Mouse (Mus musculus) retina, adult 2 months (tissue): ENCODE measurements around the gene Rapgef4.
A peak's percentile ranks its signal among the peaks of the same experiment; 100 is the strongest.

Experiments used
- DNase-seq: peaks from one replicate; pipeline ENCODE4 v3.0.0-alpha.2; 2012; ENCODE audit warnings: low read depth, low spot score

Gene Rapgef4

GRCm38 (mm10) chr2:72148647-72149046 is 167.6 kb downstream of the Rapgef4 start:
- DNase-seq = no peak

GRCm38 (mm10) chr2:72149059-72149458 is 168.0 kb downstream of the Rapgef4 start:
- peak; percentile 22 for DNase-seq

- DNase-seq = no peak
Observed at GRCm38 (mm10) chr2:72151792-72152554, 170.9 kb downstream of the Rapgef4 start.

- DNase-seq = no peak
Observed at GRCm38 (mm10) chr2:72152746-72153145, 171.7 kb downstream of the Rapgef4 start.

GRCm38 (mm10) chr2:72153851-72154250 is 172.8 kb downstream of the Rapgef4 start:
- DNase-seq = no peak

- no peak for DNase-seq
Observed at GRCm38 (mm10) chr2:72155102-72155773, 174.2 kb downstream of the Rapgef4 start.

- DNase-seq = no peak
Observed at GRCm38 (mm10) chr2:72156484-72156883, 175.4 kb downstream of the Rapgef4 start.

GRCm38 (mm10) chr2:72157561-72157960 is 176.5 kb downstream of the Rapgef4 start:
- DNase-seq = no peak

- DNase-seq = no peak
Observed at GRCm38 (mm10) chr2:72158045-72158444, 177.0 kb downstream of the Rapgef4 start.

- DNase-seq = no peak
Observed at GRCm38 (mm10) chr2:72158691-72159225, 177.7 kb downstream of the Rapgef4 start.

- DNase-seq = no peak
Observed at GRCm38 (mm10) chr2:72159281-72159680, 178.2 kb downstream of the Rapgef4 start.

GRCm38 (mm10) chr2:72165136-72165854 is 184.3 kb downstream of the Rapgef4 start:
- no peak for DNase-seq

GRCm38 (mm10) chr2:72169451-72170100 is 188.5 kb downstream of the Rapgef4 start:
- DNase-seq = no peak

- no peak for DNase-seq
Observed at GRCm38 (mm10) chr2:72170546-72170945, 189.5 kb downstream of the Rapgef4 start.

- DNase-seq = no peak
Observed at GRCm38 (mm10) chr2:72171204-72171603, 190.2 kb downstream of the Rapgef4 start.

- DNase-seq = no peak
Observed at GRCm38 (mm10) chr2:72173010-72173409, 192.0 kb downstream of the Rapgef4 start.

- DNase-seq = no peak
Observed at GRCm38 (mm10) chr2:72173844-72174243, 192.8 kb downstream of the Rapgef4 start.

- DNase-seq = no peak
Observed at GRCm38 (mm10) chr2:72175536-72175935, 194.5 kb downstream of the Rapgef4 start.

- no peak for DNase-seq
Observed at GRCm38 (mm10) chr2:72175971-72176370, 194.9 kb downstream of the Rapgef4 start.

GRCm38 (mm10) chr2:72177214-72178023 is 196.4 kb downstream of the Rapgef4 start:
- no peak for DNase-seq

GRCm38 (mm10) chr2:72178025-72178424 is 197.0 kb downstream of the Rapgef4 start:
- DNase-seq = no peak
